Mouse (Mus musculus) brown adipose tissue, adult 24 weeks (tissue): Measurements from ENCODE around the gene AC129217.1. TPM values are rescaled to one million over a fixed set of nuclear protein-coding genes. Genes with fewer than 3 reads are reported as not detected.

ENCODE experiments used
- H3K27ac ChIP-seq: fragments of 200-500 bp; replicated peaks from 2 replicates; pipeline ENCODE4 v1.5.1; 2012; ENCODE audit warnings: low read depth, mild to moderate bottlenecking, low read length
- H3K4me1 ChIP-seq: fragments of 200-500 bp; 2 replicates; pipeline ENCODE4 v1.6.1; 2012; ENCODE audit warnings: low read length, mixed read lengths; ENCODE audit not compliant: control insufficient read depth, insufficient read depth, insufficient read length
- H3K4me3 ChIP-seq: fragments of 200-500 bp; 2 replicates; pipeline ENCODE4 v1.5.1; 2012; ENCODE audit warnings: low read depth, mild to moderate bottlenecking, low read length, moderate library complexity; ENCODE audit not compliant: insufficient read depth
- polyA plus RNA-seq: library from polyadenylated mRNA; stranded (reverse); fragments of >200 nt; gene quantifications from 2 replicates; pipeline ENCODE4 v1.2.4, GENCODE M21; 2012; ENCODE audit not compliant: missing spikeins, insufficient read depth, insufficient read length

AC129217.1 gene
- polyA plus RNA-seq, 1 experiment = 39.8 TPM

- Histone ChIP-seq H3K4me3 (peak within 1 kb of the TSS; percentile 90), H3K27ac (peak within 1 kb of the TSS; percentile 78), H3K4me1 (peaks cover 6% of the 10 kb centered on the region; the same call in 1 of the 2 replicates)
Measured at GRCm38 (mm10) chr19:8871267-8872186, 42.0 kb downstream of the AC129217.1 start, which contains the start of gene Ubxn1. TSS of gene Ubxn1 (plus strand) at chr19:8871496.

- Histone ChIP-seq H3K27ac (peak overlapping the region; percentile 78), H3K4me1 (peaks cover 6% of the 10 kb centered on the region; the same call in 1 of the 2 replicates), H3K4me3 (peak overlapping the region; percentile 90)
Measured at GRCm38 (mm10) chr19:8872266-8872840, 42.8 kb downstream of the AC129217.1 start.

- Histone ChIP-seq H3K4me3 (no peak overlapping the region), H3K27ac (no peak overlapping the region), H3K4me1 (peaks cover 8% of the 10 kb centered on the region; the same call in 1 of the 2 replicates)
Measured at GRCm38 (mm10) chr19:8875031-8875430, 45.5 kb downstream of the AC129217.1 start.

GRCm38 (mm10) chr19:8880311-8881033 lies 50.9 kb downstream of the AC129217.1 start, which contains the start of gene Uqcc3:
TSS of gene Uqcc3 (minus strand) at chr19:8880923.
- Histone ChIP-seq H3K27ac (peak within 1 kb of the TSS; percentile 61), H3K4me1 (0 out of 2 replicates have a peak, but pooled peaks cover 2% of the 10 kb centered on the region), H3K4me3 (peak within 1 kb of the TSS; percentile 69)

GRCm38 (mm10) chr19:8881034-8881392 lies 51.4 kb downstream of the AC129217.1 start:
- H3K4me1 ChIP-seq = 0 out of 2 replicates have a peak, but pooled peaks cover 2% of the 10 kb centered on the region

GRCm38 (mm10) chr19:8883616-8884015 lies 54.0 kb downstream of the AC129217.1 start, which contains the start of the genes Lbhd1 and Gm49403:
TSS of gene Lbhd1 (plus strand) at chr19:8883732.
TSS of gene Gm49403 (plus strand) at chr19:8883930.
- Histone ChIP-seq H3K4me3 (no peak within 1 kb of the TSS), H3K27ac (no peak within 1 kb of the TSS), H3K4me1 (peaks cover 7% of the 10 kb centered on the region; the same call in 1 of the 2 replicates)

More at GRCm38 (mm10) chr19:8881034-8881392, 51.4 kb downstream of the AC129217.1 start:
- H3K27ac ChIP-seq = no peak overlapping the region
- H3K4me3 ChIP-seq = peak overlapping the region; percentile 69

GRCm38 (mm10) chr19:8886916-8887584 lies 57.5 kb downstream of the AC129217.1 start:
- H3K27ac ChIP-seq = no peak overlapping the region
- H3K4me3 ChIP-seq = no peak overlapping the region
- peaks cover 6% of the 10 kb centered on the region; the same call in 1 of the 2 replicates for H3K4me1 ChIP-seq

GRCm38 (mm10) chr19:8887585-8888463 lies 58.3 kb downstream of the AC129217.1 start:
- Histone ChIP-seq H3K27ac (0 out of 2 replicates have a peak overlapping the region, but pooled peaks have one; percentile 41), H3K4me3 (peak overlapping the region; percentile 79), H3K4me1 (peaks cover 6% of the 10 kb centered on the region; the same call in 1 of the 2 replicates)

- Histone ChIP-seq H3K4me3 (peak within 1 kb of the TSS; percentile 82), H3K27ac (peak within 1 kb of the TSS; percentile 50), H3K4me1 (peaks cover 6% of the 10 kb centered on the region; the same call in 1 of the 2 replicates)
Measured at GRCm38 (mm10) chr19:8888511-8889385, 59.2 kb downstream of the AC129217.1 start, which contains the start of the genes 1810009A15Rik and Gm49416. TSS of gene 1810009A15Rik (plus strand) at chr19:8888853. TSS of gene Gm49416 (plus strand) at chr19:8888926.

Other genes starting within 250 kb of the AC129217.1 start
- not detected in 2 replicates for gene Slc22a8, start 238.5 kb upstream of the AC129217.1 start, polyA plus RNA-seq
- gene Slc22a6, start 211.7 kb upstream of the AC129217.1 start, polyA plus RNA-seq = not detected in 2 replicates
- not detected in 2 replicates for gene Chrm1, start 166.0 kb upstream of the AC129217.1 start, polyA plus RNA-seq
- gene Slc3a2, start 106.4 kb upstream of the AC129217.1 start, polyA plus RNA-seq = 32.8 and 41.0 TPM in 2 replicates
- 28.2 and 31.8 TPM in 2 replicates for gene Wdr74, start 93.9 kb upstream of the AC129217.1 start, polyA plus RNA-seq
- not detected in 2 replicates for gene 1700092M07Rik, start 89.1 kb upstream of the AC129217.1 start, polyA plus RNA-seq
- 30.7 and 43.6 TPM in 2 replicates for gene Stx5a, start 88.4 kb upstream of the AC129217.1 start, polyA plus RNA-seq
- gene Nxf1, start 72.7 kb upstream of the AC129217.1 start, polyA plus RNA-seq = 51.6 and 58.1 TPM in 2 replicates
- gene Tmem223, start 58.8 kb upstream of the AC129217.1 start, polyA plus RNA-seq = 140 and 154 TPM in 2 replicates
- 34.0 and 34.8 TPM in 2 replicates for gene Tmem179b, start 55.3 kb upstream of the AC129217.1 start, polyA plus RNA-seq
- 4.2 and 8.6 TPM in 2 replicates for gene Taf6l, start 43.4 kb upstream of the AC129217.1 start, polyA plus RNA-seq
- 68.9 and 71.7 TPM in 2 replicates for gene Polr2g, start 31.2 kb upstream of the AC129217.1 start, polyA plus RNA-seq
- gene Zbtb3, start 27.2 kb upstream of the AC129217.1 start, polyA plus RNA-seq = 1.2 and 2.8 TPM in 2 replicates
- 27.1 and 28.9 TPM in 2 replicates for gene Ttc9c, start 10.4 kb upstream of the AC129217.1 start, polyA plus RNA-seq
- gene Hnrnpul2, start 9.8 kb upstream of the AC129217.1 start, polyA plus RNA-seq = 31.0 and 31.1 TPM in 2 replicates
- 212 and 233 TPM in 2 replicates for gene Bscl2, start 7.7 kb downstream of the AC129217.1 start, polyA plus RNA-seq
- not detected in 2 replicates for gene Gng3, start 9.4 kb downstream of the AC129217.1 start, polyA plus RNA-seq
- 3.3 and 10.5 TPM in 2 replicates for gene Lrrn4cl, start 21.0 kb downstream of the AC129217.1 start, polyA plus RNA-seq
- gene Ubxn1, start 41.7 kb downstream of the AC129217.1 start, polyA plus RNA-seq = 188 and 228 TPM in 2 replicates
- 88.3 and 93.3 TPM in 2 replicates for gene Uqcc3, start 51.1 kb downstream of the AC129217.1 start, polyA plus RNA-seq
- gene Lbhd1, start 54.0 kb downstream of the AC129217.1 start, polyA plus RNA-seq = 11.9 and 20.2 TPM in 2 replicates
- gene Gm49403, start 54.2 kb downstream of the AC129217.1 start, polyA plus RNA-seq = not detected in 2 replicates
- 36.6 and 59.8 TPM in 2 replicates for gene 1810009A15Rik, start 59.1 kb downstream of the AC129217.1 start, polyA plus RNA-seq
- 6.2 TPM in 1 of 2 replicates, not detected in the other for gene Gm49416, start 59.2 kb downstream of the AC129217.1 start, polyA plus RNA-seq
- 4.8 and 5.9 TPM in 2 replicates for gene Ints5, start 63.2 kb downstream of the AC129217.1 start, polyA plus RNA-seq
- gene Ganab, start 68.3 kb downstream of the AC129217.1 start, polyA plus RNA-seq = 49.7 and 56.8 TPM in 2 replicates
- 30.2 and 30.8 TPM in 2 replicates for gene B3gat3, start 90.6 kb downstream of the AC129217.1 start, polyA plus RNA-seq
- gene Rom1, start 99.6 kb downstream of the AC129217.1 start, polyA plus RNA-seq = 4.5 and 11.4 TPM in 2 replicates
- gene Eml3, start 99.8 kb downstream of the AC129217.1 start, polyA plus RNA-seq = 11.6 and 12.9 TPM in 2 replicates
- gene Mta2, start 112.1 kb downstream of the AC129217.1 start, polyA plus RNA-seq = 28.2 and 30.6 TPM in 2 replicates
- 6.9 and 7.5 TPM in 2 replicates for gene Tut1, start 124.1 kb downstream of the AC129217.1 start, polyA plus RNA-seq
- 134 and 135 TPM in 2 replicates for gene Eef1g, start 137.3 kb downstream of the AC129217.1 start, polyA plus RNA-seq
- 133 and 177 TPM in 2 replicates for gene Ahnak, start 159.5 kb downstream of the AC129217.1 start, polyA plus RNA-seq